17 mouse cellular contexts compared by ENCODE assay signal in genomic region chr1:33771621-33772020, GRCm38 (mm10). TPM values are rescaled to one million over a fixed set of nuclear protein-coding genes. Genes with fewer than 3 reads are reported as not detected.
DNase-seq lines count a peak whose midpoint lies in the region.
"Had no signal": no experiment of that assay in that cellular context is flagged by ENCODE, and none has a peak within 500 bp of the region (broad histone marks: within the 10 kb centered on the region; RNA-seq: fewer than 3 reads in every experiment).

No protein-coding gene starts in this region.

- no peaks in the 10 kb centered on the region for H3K9me3 ChIP-seq in heart, embryonic 10.5 days
- H3K9me3 ChIP-seq: G1E had no signal

- H3K36me3 ChIP-seq in heart, embryonic 10.5 days = peaks cover 52% of the 10 kb centered on the region

- no peak overlapping the region for H3K27ac ChIP-seq in heart, embryonic 10.5 days

- no peak overlapping the region for H3K4me3 ChIP-seq in heart, embryonic 10.5 days

- no peaks in the 10 kb centered on the region for H3K4me1 ChIP-seq in heart, embryonic 10.5 days

- H3K27me3 ChIP-seq in heart, embryonic 10.5 days (ENCODE audit: insufficient read depth, poor library complexity, severe bottlenecking) = no peaks in the 10 kb centered on the region
- H3K27me3 ChIP-seq: CH12.LX, Patski had no signal

- intact Hi-C loops in heart, postnatal 25 days (cut with DNase I) = no loop called here

- WGBS in heart, embryonic 10.5 days = 94% methylated on average over 10 of the region's 10 CpGs

- peak; percentile 75 for DNase-seq in heart, adult 11 months
- no peak for DNase-seq in heart, postnatal 25 days (ENCODE audit: low spot score)
- peak; percentile 65 for DNase-seq in heart, embryonic 10.5 days (ENCODE audit: low spot score)
- no peak for DNase-seq in heart, adult 8-10 months (ENCODE audit: low spot score)
- DNase-seq: adrenal gland, adult 2 months; adrenal gland, adult 8-10 months; adrenal gland, postnatal 10 days; adrenal gland, postnatal 14 days; adrenal gland, postnatal 25 days; adrenal gland, postnatal 36 days; B cell, adult 2 months; cerebellum, adult 11 months; cerebellum, adult 11-12 months; cerebellum, adult 18-20 months had no signal

RNA-seq across cellular contexts. Expression of gene Bag2, which starts 14.0 kb away (rescaled TPM):
- 10 to 100 TPM; 30.1 to 34.9 TPM for total RNA-seq in heart, postnatal 25 days (2021)
- 104 and 115 TPM in 2 replicates for polyA plus RNA-seq in heart, embryonic 10.5 days (2016; fragmentation: Nextera tagmentation; extraction: Ambion mirVana)
- total RNA-seq in heart, adult 8-10 months (2022) = 10 to 100 TPM; 34.4 to 43.4 (median 38.5) TPM

RNA-seq across cellular contexts. Expression of gene Zfp451, which starts 42.8 kb away (rescaled TPM):
- 10 to 100 TPM; 13.6 to 16.4 TPM for total RNA-seq in heart, postnatal 25 days (2021)
- polyA plus RNA-seq in heart, embryonic 10.5 days (2016; fragmentation: Nextera tagmentation; extraction: Ambion mirVana) = 19.3 and 23.5 TPM in 2 replicates
- 10 to 100 TPM; 10.7 to 17.3 (median 12.6) TPM for total RNA-seq in heart, adult 8-10 months (2022)

RNA-seq across cellular contexts. Expression of gene Rab23, which starts 51.9 kb away (rescaled TPM):
- 1 to 10 TPM; 7.9 to 9.0 TPM for total RNA-seq in heart, postnatal 25 days (2021)
- polyA plus RNA-seq in heart, embryonic 10.5 days (2016; fragmentation: Nextera tagmentation; extraction: Ambion mirVana) = 16.1 and 18.1 TPM in 2 replicates
- 10 to 100 TPM in 1 of 4 experiments, 1 to 10 TPM in 3; 6.2 to 10.6 (median 6.8) TPM for total RNA-seq in heart, adult 8-10 months (2022)
- polyA plus RNA-seq: G1E had no signal

Comparison
In these comparisons a context has a peak if more than half of its experiments do, and no peak if none do; other contexts are left out.
1. DNase-seq: peak in heart, adult 11 months (single experiment) and heart, embryonic 10.5 days (single experiment); none in heart, postnatal 25 days (single experiment) and heart, adult 8-10 months (single experiment).